Mouse (Mus musculus): ENCODE measurements around the gene Slc6a18.
A peak's percentile ranks its signal among the peaks of the same experiment; 100 is the strongest.

Gene Slc6a18

DNA sequence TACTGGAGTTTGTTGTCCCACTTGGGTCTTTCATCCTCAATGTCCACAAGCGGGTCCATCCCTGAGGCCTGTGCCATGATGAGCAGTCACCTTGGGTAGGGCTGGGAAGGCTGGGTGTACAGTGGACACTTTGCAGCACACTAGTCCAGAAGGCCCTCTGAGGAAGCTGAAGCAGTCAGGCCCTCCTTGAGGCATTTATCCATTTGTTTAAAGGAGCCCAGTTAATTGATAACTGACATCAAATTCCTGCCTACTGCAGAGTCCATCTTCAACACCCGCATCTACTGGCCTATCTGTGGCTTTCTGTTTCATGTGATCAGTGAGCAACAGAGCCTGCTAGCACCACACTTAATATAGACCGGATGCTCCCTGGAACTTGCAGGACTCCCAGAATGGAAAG lies at the start of gene Slc6a18:
Slc6a18 (minus strand) TSS at position 171 of the 400 bp plus-strand sequence.
- DNase-seq, result no peak

DNA sequence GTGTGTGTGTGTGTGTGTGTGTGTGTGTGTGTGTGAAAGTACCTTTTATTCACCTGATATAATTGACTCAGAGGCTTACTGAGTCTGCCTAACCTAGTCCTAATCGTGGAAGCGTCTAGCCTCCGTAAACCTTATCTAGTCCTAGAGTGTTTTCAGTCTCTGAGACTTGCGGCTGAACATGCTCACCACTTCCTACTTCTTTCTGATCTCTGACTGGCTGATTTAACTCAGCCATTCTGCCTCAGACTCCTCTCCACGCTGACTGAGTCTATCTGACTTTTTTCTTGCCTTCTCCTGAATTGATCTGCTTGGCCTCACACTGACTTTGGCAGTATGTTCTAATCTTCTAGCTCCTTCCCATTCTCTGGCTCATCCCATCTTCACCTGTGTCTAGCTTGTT lies 47.5 kb upstream of the Slc6a18 start:
- peak; percentile 57 for DNase-seq

DNA sequence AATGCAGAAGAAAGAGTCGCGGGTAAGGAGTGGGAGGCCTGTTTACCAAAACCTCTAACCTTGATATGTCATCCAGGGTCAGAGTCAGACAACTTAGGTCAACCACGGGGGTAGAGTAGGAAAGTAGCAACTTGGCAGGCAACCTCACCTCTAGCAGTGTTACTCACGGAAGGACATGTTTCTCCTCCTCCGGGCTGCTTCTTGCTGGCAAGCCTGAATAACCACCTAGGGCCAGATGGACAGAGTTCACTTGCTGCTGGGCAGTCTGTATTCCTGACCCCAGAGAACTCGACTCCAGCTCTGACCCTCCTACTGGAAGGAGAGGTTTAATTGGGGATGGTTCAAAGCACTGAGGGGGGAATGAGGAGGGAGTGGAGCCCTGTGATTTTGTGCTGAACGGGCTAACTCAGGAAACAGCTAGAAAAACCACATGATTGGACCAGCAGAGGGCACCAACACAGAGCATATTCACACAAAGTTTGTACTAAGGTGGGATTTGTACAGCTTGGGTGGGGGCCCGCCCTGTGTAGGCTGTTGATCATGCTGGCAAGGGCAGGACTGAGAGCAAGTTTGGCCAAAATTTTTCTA lies 45.4 kb upstream of the Slc6a18 start:
- DNase-seq, result peak; percentile 73

DNA sequence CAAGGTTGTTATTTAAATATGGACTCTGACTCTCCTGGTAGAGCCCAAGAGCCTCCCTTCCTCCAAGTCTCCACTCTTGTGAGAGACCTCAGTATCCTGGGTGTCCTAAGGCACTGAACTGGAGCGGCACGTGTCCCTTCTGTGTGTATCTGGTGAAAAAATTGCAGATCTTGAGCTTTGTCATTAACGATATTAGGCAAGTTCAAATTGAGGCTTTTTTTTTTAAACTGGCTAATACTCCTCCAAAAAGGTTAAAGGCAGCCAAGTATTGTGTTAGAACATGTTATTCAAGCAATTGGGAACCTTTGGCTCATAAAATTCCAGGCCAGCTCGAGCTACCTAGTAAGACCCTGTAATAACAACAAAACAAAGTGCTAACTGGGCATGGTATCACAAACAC lies 42.4 kb upstream of the Slc6a18 start:
- no peak for DNase-seq

DNA sequence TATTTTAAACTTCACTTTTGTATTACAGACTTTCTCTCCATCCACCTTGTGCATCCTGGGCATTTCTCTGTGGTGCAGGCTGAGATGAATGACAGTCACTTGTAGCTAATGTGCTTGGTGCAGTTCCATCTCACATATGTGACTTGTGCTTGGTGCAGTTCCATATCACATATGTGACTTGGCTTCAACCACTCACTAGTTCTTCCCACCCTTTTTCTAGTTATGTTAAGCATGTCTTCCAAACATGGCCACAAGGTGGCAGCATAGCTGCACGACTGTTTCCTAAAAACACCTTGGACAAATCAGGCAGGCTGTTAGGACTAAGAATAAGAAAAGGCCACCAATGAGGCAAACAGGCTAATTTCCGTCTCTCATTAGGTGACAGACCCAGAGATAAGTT lies 40.4 kb upstream of the Slc6a18 start:
- DNase-seq, result peak; percentile 87

DNA sequence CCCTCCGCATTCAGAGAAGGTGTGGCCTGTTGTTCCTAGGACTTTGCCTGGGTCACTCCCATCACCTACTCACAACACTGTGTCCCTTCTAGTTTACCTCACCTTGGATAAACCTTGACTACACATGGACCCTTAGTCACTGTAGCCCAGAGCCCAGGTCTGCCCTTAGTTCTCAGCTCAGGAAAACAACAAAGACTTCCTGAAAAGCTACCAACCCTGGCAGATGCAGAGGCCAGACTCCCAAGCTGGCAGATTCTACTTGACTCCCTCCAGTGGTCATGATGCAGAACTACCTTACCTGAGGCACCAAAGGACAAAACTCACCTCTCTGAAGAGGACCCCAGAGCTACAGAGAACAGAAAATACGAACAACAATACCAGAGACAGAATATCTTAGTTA lies 36.2 kb upstream of the Slc6a18 start:
- peak; percentile 70 for DNase-seq

DNA sequence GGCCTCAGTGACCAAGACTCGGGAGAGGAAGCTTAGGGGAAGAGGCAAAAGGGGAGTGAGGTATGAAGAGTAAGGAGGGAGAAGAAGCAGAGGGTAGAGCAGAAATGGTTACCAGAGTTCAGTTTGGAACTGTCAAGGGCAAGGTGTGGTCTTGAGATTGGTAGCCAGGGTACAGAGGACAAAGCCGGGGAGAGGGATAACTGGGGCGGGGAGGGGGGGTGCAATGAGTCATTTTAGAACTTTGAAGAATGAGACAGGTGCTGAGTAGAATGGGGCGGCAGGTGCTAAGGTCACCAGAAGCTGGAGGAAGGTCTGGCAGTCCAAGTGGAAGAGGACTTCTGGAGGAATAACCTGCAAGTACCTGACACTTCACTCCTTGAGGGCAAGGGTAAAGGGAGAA lies 35.4 kb upstream of the Slc6a18 start:
- DNase-seq, result no peak

DNA sequence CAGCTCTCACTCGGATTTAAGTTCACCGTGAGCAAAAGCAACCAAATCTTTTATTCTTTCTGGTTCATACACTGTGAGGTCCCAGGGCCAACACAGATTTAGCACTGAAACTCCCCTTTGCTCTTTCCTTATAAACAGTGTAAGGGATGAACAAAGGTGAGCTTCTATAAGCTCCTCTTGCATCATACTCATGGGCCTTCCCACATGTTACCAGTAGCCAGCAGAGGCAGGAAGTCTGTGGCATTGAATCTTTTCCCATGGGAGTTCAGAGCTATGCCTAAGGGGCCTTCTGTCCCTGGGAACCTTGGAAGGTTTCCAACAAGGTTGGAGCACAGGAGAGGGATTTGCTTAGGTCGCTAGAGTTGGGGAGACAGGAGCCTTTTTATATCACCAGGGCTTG lies 34.4 kb upstream of the Slc6a18 start:
- DNase-seq, result no peak

DNA sequence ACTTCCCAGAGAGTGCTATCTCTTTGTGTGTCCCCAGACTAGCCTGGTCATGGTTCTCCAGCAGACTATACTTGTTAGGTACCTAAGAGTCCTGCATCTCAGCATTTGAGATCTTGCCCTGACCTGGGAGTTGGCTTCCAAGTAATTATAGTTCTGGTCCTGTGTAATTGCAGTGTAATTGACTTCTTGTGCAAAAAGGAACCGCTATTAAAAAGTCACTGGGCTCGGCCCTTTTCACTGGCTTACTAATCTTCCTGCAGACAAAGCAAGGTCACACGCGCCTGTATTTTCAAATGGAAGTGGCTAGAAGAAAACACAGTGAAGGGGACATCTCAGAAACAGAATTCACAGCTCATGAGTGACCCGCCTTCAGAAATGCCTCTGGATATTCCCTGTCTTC lies 34.0 kb upstream of the Slc6a18 start:
- DNase-seq, result no peak

DNA sequence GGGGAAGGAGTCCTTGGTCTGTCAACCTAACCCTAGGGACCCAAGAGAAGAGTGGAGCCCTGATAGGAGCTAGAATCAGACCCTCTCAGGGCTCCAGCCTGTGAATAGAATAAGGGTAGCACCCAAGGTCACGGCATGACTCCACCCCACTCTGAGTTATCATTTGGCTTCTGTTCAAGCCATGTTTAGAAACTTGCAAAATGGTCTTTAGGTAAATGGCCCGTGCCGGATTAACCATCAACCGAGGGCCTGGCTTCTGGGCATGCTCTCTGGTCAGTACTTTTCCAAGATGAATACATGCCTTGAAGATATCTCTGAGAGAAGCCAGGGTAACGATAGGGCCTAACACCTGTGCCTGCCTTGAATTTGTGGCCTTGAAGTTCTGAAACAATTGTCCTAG lies 33.4 kb upstream of the Slc6a18 start:
- DNase-seq, result no peak

DNA sequence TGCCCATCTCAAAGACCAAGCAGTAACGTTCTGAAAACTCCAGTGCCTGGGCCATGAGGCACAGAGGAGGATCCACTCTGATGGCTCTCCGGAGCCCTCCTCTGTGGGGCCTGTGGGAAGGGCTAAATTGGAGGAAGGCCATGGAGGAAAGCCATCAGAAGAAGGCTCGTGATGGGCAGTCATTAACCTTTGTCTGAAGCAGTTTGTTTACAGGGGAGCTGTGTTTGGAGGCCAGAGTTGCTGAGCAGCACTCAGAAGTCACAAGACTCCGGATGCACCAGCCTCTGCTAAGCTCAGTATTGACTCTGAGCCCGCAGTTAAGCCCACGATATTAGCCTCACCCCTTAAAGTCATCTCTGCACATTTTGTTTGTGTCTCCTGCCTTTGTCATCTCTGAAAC lies 31.7 kb upstream of the Slc6a18 start:
- peak; percentile 24 for DNase-seq

DNA sequence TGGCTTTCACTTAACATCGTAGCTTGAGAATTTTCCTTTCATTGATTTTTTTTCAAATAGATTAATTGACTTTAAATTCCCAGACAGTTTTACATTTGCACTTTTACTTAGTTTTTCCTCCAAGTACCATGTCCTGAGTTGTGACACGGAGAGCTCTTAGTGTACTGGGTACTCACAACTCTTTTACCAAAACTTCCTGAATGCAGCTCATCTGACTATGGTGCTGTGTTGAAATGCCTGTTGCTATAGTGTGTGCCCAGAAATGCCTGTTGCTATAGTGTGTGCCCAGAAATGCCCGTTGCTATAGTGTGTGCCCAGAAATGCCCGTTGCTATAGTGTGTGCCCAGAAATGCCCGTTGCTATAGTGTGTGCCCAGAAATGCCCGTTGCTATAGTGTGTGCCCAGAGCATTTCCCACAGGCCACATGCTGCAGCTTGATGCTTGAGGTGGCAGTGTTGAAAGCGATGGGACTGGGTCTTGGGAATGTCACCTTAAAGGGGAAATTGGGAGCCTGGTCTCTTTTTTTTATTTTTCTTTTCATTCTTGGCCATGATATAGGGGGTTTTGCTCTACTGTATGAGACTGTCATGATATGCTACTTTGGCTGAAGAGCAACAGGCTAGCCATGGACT lies 27.0 kb upstream of the Slc6a18 start, which contains the start of gene Slc6a19:
Slc6a19 (minus strand) TSS at position 172 of the 632 bp plus-strand sequence.
- no peak for DNase-seq

DNA sequence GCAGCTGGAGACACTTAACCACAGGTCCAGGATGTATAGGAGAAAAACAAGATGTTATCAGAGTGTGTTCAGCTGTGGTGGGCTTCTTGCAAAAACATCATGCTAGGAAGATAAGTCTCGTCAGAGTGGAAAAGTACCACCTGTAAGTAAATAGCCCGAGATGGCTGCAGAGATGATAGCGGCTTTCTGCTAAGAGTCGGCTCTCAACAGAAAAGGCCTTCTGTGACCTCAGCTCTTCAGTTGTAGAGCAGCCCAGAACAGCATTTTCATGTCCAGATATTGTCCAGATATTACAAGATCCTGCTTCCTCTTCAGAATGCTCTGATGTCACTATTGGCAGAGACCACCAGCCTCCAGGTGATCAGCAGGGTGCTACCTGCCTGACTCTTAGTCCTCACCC lies 25.7 kb upstream of the Slc6a18 start:
- peak; percentile 52 for DNase-seq

DNA sequence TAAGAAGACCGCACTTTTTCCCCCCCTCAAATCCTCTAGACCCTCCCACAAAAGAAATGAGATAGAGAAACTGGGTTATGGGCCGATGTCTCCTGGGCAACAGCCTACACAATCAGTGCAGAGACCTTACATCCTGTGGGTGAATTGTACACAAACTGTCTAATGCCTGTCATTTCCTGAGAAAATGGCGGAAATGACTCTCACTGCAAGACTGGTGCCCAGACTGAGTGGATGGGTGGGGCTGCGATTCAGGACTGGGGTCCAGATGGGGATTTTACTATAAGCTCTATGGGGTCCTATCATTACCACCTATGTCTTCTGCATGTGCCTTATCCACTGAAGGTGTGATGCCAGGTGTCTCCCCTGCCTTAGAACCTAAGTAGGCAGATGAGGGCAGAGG lies 25.0 kb upstream of the Slc6a18 start:
- DNase-seq, result peak; percentile 73

DNA sequence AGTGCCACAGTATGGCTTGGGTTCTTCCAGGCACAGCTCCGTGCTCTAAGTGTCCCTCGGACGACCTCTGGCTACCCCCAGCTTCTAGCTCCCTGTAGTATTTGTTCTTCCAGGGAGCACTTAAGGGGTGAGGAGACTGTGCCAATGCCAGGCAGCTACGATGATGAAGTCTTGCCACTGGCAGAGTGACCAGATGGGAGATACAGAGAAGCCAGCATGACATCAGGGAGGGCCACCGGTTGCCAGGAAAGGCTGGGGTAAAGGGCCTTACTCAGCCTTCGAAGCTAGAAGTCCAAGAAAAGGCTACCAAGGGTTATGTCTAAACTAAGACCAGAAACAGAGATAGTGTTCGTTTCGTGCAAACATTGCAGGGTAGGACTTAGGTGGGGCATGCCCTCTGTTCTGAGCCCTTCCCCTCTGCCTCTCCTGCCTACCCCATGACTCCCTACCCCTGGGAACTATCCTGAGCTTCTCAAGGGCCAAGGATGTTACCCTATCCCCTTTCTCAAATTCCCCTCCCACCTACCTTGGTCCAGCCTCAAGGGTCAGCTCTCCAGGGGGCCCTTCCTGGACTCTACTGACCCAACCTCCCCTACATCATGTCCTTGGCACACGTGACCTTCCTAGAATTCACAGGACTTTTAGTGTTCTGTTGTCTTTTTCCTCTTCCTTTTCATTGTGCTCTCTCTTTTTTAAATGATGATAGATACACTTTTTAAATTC lies 23.5 kb upstream of the Slc6a18 start:
- DNase-seq, result no peak

DNA sequence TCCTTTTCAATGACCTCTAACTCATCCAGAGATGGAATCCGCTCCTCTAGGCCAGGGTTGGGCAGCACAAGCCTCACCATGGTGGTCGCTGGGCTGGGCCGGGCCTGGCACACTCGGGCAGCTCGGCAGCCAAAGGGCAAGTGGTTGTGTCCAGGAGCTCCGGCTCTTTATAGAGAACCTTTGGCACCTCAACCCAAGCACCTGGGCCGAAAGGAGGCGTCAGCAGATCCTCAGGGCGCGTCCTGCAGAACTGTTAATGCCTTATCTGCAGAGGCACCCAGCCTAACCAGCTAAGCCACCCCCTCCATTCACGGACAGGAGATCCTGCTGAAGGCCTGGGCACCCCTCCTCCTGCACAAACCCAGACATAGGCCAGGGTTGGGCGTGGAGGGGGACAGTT lies 22.7 kb upstream of the Slc6a18 start:
- DNase-seq, result no peak

DNA sequence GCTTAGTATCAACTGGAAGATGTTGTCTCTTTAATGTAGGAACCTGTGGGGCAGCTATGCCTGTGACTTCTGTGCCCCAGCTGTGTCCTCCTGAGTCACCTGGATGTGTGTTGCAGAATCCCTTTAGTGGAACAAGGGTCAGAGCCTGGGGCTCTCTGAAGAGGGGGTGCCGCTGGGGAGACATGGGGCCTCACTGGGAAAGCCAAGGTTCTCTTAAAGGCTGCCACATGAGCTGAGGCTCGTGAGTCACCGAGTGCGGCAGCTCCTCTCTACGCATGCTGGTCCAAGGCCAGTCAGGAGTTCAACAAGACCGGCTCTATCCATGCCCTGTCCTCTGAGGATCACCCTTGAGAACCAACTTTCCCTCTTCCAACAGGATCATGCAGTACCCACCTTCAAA lies 21.9 kb upstream of the Slc6a18 start:
- no peak for DNase-seq

DNA sequence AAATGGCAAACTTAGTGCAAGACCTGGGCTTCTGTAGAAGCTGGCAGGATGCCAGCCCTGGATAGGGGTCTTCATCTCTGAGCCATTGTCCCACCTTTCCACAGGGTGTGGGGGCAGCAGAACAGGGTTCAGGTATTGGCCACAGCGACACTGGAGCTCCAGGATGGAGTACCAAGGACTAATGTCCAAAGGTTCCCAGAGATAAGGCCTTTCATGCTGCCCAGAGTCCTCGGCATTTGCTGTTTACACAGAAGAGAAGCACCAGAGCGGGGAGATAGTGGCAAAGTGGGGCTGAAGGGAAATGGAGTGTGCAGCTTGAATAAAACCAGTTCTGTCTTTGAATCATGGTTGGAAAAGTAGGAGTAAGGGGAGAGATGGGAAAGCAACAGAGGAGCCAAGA lies 18.7 kb upstream of the Slc6a18 start:
- no peak for DNase-seq

DNA sequence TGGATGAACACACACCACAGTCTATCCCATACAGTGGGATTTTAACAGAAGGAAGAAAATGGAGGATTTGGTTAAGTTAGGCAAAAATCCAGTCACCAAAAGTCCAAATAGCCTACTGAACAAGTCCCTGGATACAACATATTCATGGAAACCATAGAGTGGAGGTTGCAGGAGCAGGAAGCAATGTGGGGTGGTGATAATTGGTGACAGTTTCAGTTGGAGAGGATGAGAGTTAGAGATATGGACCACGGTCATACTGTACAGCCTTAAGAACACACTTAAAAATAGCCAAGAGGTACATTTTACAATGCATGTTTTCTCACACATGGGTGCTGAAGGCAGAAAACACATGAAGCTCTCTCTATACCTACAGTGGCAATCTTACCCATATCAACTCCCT lies 17.1 kb upstream of the Slc6a18 start:
- DNase-seq, result no peak

DNA sequence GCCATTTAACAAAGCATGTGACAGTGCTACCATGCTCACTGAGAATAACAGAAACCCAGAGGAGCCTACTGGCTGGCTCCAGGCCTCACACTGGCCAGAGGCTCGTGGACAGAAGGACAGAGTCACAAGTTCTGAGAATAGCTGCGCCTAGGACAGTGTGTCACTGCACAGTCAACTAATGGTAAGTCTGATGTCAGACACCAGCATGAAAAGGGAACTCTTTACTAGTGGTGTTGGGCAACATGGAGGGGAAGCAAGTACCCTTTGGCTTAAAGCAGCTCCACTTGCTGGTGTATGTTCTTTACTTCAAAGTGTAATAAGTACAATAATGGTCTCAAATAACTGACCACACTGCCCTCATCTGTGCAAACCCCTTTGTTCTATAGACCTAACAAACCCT lies 15.5 kb upstream of the Slc6a18 start:
- DNase-seq, result no peak

DNA sequence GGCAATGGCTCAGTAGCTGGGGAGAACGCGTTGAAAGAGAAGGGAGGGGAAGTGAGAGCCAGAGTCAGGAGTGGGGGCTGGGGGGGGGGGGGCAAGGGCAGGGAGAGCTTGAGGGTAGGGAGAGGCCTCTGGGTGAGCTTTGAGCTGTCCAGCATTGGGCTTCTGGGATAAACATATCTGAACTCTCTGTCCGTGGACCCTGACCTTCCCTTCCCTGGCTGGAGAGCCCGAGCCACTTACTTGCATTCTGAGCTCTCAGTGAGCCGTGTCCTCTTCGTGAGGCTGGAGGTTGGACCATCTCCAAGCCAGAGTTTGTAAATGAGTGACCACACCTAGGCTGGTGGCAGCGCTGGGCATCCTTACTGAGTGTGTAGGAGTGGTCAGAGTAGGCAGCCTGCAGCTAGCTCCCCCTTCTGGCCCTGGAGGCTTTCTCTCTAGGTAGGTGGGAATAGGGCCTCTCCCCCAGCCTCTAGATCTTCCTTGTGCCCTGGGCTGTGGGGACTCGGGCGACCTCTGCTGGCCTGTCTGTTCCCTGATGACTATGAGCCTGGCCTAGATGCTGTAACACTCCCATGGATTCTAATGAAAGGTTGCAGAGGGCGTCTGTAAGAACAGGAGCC lies 14.5 kb upstream of the Slc6a18 start:
- DNase-seq, result peak; percentile 91

DNA sequence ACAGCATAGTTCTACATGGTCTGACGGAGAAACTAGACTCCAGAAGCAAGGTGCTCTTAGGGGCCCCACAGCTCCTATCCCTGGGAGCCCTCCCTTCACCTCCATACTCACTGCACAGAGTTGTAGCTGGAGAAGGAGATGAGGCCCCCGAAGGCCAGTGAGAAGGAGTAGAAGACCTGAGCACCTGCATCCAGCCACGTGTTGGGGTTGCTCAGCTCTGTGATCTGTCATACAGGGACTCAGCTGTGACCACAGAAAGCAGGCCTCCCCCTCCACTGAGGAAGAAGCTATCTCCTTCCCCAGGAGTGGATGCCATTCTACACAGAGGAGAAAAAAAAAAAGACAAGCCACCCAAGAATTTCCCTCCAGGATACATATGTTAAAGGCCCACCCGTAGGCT lies 11.1 kb upstream of the Slc6a18 start:
- DNase-seq, result peak; percentile 82

DNA sequence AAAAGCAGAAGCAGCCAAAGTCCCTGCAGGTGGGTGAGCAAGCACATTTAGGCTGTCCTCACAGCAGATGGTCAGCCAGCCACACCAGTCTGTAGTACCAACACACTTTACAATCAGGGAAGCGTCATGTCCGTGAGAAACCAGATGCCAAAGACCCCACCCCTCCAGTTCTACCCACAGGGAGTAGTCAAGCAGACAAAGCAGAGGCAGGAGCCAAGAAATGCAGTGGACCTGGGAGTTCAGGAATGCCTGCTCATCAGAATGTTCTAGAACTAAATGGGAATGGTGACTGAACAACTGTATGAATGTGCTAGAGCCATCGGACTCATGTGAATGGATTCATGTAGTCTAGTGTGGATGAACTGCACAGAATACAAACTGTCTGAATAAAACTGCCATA lies 9.8 kb upstream of the Slc6a18 start:
- no peak for DNase-seq

DNA sequence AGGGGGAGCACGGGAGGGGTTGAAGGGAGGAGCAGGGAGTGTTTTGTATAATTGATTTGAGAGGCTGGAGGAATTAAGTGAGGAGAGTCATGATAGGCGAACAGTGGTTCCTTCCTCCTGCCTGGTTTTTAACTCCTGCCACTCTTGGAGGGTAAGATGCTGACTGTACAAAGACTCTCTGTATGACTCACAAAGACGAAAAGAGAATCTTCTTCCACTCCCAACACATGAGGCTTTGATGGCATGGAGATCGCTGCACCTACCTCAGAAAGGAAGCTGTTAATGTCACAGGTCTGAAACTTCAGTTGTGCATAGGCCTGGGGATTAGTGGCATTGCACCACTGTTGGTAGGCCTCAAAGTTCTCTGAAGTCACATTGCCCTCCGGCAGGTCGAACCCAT lies 7.7 kb upstream of the Slc6a18 start:
- no peak for DNase-seq
